Mouse (Mus musculus): ENCODE data around the gene Tmem104. TPM values are rescaled to one million over a fixed set of nuclear protein-coding genes. Genes with fewer than 3 reads are reported as not detected.

Tmem104 gene
- total RNA-seq, 2 experiments from 2014 or later, result 18.1 to 18.2 TPM

DNA sequence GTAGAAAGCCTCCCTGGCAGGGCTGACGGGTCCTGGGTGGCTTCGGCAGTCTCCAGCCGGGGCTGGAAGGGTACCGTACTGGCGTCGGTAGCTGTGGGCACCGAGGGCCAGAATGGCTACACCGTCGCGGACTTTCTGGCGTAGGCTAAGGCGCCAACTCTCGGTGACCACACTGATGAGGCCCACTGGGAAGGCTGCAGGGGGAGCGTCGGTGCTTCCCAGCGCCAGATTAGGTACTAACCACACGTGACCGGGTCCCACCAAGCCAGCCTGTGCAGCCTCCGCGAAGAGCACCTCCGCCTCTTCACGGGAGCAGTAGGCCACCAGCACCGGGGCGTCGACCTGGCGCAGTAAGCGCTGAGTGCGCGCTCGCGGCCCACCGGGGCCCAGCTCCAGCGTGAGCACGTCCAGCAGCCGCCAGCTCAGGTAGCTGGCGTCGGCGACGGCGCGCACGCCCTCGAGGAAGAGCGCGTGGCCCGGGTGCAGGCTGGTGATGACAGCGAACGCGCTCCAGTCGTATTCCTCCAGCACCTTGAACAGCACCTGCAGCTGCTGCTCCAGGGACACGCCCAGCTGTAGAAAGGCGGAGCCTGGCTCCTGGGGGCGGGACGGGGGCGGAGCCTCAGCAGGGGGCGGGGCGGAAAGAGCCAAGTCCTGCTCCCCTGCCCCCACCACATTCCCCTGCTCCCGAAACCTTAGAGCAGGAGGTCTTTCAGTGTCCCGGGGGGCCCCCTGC, 70.7 kb downstream of the Tmem104 start:
- no peak for DNase-seq

DNA sequence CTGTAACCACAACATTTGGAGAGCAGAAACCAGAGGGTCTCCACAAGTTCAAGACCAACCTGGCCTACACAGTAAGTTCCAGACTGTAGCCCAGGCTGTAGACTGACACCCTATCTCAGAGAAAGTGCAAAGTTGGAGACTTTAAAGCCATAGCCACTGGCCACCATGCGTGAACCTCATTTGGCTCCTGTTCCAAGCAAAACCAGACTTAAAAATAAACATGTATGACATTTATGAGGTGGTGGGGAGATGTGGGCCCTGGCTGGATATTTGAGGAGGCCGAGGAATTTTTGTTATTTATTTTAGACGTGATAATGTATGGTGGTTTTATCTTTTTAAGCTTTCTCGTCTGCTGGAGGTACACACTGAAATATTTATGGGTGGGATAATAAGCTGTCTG, 71.8 kb downstream of the Tmem104 start:
- intact Hi-C loops (cut with DNase I), result no loop called here
- DNase-seq, result no peak

More for the DNA sequence above, 70.7 kb downstream of the Tmem104 start:
- intact Hi-C loops (cut with DNase I), result no loop called here

DNA sequence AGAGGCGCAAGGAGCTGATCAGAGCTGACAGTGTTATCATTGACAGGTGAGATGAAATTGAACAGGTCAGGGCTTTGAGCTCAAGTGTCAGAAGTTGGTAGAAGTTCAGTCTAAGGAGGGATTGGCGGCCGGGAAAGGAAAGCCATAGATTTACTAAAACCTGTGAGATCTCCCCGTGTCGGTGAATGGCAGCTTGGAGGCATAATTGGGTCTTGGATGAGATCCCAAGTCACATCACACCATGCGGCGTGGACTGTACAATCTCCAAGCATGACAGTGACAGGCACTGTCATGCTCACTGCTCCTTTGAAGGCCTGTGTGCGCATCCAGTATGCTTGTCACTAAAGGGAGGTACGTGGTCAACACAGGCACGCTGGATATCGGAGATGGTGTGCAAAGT, 75.7 kb downstream of the Tmem104 start:
- intact Hi-C loops (cut with DNase I), result loop anchor here (10.0 kb wide), 1 partner anchor 178 kb away; no protein-coding TSS in a partner anchor
- no peak for DNase-seq

DNA sequence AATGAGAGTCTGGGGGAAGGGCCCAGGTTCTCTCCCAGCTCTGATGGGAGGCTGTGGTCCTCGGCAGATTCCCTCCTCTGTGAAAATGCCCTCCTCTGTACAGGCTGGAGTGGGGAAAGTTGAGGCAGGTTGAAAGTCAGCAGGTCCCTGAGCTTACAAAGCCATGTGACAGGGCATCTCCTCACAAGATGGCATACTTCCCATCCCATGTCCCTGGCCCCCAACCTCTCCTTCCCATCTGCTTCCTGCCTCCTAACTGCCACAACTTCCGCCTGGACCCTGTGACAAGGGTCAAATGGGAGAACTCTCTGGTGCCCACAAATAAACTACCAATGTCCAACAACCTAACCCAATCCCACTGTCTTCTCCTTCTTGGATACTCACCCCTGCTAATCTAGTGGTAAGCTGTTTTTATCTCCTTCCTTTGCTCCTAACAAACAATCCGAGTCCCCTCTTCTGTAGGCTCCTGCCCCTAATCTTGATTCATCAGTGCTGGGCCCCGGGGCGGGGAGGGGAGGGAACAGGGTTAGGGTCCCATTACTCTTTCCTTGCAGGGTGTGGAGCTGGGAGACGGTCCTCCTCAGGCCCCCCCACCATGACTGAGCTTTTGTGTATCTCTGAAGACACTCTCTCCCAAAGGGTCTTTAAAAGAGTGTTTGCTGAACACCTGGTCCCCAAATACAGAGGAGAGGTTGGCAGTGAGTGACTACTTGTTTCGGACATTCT, 77.0 kb downstream of the Tmem104 start:
- intact Hi-C loops (cut with DNase I), result loop anchor here (10.0 kb wide), 1 partner anchor 179 kb away; no protein-coding TSS in a partner anchor

DNA sequence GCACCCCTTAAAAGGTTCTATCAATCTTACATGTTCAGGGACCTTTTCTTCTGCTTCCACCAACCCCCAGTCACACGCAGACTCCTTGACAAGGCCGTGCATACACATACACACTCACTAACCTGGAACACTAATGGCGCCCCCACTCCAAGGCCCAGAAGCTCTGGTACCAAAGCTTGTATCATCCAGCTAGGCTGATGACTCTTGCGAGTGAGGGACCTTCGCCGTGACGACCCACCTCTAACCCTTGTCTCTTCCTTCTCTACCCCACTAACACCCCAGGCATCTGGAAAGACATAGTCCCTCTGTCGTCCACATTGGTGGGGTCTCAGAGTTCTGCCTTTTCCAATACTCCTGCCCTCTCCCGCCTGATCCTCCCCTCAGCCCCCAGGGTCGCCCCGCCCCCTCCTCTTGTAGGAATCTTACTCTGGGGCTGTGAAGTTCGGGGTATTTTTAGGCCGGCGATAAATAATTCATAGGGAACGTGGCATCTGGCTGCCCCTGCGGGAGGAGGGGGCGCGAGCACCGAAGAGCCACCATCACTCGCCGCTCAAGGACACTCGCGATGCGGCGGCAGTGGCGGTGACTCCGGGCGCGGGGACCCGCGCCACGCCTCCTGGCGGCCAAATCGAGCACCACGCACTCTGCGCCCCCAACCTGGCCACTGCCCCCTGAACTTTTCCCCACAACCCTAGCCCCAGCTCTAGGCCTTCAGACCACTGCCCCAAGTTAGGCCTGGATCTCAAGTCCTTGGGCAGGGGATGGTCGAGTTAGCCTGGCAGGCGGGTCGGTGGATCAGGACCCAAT, 77.8 kb downstream of the Tmem104 start:
- DNase-seq, result peak; percentile 63
- intact Hi-C loops (cut with DNase I), result loop anchor here (10.0 kb wide), 1 partner anchor 180 kb away; no protein-coding TSS in a partner anchor

More for the DNA sequence above, 77.0 kb downstream of the Tmem104 start:
- DNase-seq, result no peak

DNA sequence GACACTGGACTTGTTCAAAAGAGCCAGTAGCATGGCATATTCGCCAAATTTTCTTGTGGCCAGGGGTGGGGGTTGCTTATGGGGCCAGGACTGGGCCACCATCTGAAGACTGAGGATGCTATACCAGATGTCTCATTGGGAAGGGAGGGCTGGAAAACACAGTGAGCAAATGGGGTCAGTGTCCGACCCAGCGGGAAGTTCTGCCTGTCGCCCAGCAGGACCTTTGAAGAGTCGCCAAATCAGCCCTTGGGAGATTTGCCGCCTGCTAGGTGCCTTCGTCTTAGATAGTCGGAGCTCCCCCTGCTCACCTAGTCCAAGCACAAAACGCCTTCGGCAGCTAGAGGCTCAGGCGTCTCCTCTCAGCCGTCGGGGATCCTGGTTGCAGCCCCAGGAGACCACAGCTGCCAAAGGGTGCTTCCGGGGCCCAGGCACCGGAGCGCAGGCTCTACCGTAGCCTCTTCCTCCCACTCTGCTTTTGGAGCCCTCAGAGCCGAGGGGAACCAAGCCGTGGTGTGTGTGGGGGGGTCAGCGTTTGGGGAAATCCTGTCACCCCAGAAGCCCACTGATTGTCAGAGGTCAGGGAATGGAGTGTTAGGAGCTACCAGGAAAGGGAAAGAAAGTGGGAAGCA, 78.6 kb downstream of the Tmem104 start:
- intact Hi-C loops (cut with DNase I), result loop anchor here (10.0 kb wide), 1 partner anchor 181 kb away; no protein-coding TSS in a partner anchor
- no peak for DNase-seq

DNA sequence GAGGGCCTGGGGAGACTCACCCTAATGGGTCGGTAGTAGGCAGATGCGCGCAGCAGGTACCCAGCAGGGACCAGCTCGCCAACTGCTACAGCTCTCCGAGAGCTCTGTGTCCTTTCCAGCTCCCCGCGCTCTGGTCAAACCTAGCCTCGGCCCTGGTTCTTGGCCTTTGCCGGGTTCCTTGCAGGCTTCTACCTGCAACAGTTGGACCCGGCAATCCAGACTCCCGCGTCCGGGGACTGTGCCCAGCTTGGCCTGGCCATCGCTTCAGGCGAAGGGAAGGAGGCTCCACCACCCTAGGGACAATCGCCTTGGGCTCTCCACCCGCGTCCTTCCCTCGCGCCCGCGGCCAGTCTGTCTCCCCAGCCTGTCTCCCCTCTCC, 79.1 kb downstream of the Tmem104 start:
- intact Hi-C loops (cut with DNase I), result loop anchor here (10.0 kb wide), 1 partner anchor 182 kb away; no protein-coding TSS in a partner anchor
- DNase-seq, result no peak

DNA sequence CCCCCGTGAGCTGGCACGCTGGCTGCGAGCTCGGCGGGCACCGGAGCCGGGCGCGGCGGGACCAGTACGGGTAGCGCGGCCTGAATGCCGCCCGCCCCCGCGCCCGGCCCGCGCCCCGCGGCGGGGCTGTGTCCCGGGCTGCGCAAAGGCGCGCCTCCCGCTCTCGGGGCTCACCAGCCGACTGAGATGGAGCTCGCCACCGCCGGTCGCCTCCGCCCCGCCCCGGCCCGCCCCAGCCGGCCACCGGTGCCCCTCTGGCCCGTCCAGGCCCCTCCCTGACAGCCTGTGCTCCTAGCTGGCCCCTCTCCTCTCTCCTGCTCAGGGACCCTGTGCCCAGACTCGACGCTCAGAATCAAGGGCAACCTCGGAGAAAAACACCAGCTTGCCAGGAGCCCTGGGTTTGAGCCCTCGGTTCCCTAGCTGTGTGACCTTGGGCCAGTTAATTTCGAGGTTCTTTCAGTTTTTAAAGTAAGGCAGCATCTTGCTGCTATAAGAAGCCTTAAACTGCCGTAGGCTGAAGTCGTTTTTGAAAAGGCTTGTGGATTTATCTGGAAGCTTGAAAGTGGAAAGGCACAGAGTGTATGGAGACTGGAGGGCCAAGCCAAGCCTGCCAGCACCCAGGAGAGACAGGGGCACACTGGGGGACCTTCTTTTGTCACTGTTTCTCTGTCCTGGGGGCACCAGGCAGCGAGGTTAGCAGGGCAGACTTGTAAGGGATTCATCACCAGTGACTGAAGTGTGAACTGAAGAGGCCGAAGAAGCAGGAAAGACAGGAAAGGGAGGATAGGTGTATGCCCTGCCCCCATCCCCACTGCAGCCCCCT, 80.0 kb downstream of the Tmem104 start, which contains the start of gene Grin2c:
Gene Grin2c, minus strand, starts transcription at position 183 of the 823 bp plus-strand sequence.
- DNase-seq, result no peak
- intact Hi-C loops (cut with DNase I), result loop anchor here (10.0 kb wide), 1 partner anchor 182 kb away; no protein-coding TSS in a partner anchor

DNA sequence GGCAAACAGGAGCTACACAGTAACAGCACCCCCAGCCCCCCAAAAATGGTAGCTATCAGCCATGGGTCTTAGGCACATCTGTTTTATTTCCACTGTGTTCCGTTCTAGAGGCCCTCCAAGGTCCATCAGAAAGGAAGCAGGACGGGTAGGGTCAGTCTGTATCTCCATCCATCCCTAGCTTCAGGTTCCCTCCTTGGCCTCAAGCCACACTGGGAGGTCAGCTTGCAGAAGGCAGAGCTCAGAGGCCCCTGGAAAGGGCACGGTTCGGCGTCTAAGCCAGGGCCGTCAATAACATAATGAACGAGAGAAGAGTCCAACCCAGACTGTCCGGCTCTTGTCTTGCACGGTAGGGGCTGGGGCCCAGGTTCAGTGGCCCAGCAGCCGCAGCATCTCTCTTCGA, 80.7 kb downstream of the Tmem104 start:
- intact Hi-C loops (cut with DNase I), result loop anchor here (10.0 kb wide), 1 partner anchor 183 kb away; no protein-coding TSS in a partner anchor

DNA sequence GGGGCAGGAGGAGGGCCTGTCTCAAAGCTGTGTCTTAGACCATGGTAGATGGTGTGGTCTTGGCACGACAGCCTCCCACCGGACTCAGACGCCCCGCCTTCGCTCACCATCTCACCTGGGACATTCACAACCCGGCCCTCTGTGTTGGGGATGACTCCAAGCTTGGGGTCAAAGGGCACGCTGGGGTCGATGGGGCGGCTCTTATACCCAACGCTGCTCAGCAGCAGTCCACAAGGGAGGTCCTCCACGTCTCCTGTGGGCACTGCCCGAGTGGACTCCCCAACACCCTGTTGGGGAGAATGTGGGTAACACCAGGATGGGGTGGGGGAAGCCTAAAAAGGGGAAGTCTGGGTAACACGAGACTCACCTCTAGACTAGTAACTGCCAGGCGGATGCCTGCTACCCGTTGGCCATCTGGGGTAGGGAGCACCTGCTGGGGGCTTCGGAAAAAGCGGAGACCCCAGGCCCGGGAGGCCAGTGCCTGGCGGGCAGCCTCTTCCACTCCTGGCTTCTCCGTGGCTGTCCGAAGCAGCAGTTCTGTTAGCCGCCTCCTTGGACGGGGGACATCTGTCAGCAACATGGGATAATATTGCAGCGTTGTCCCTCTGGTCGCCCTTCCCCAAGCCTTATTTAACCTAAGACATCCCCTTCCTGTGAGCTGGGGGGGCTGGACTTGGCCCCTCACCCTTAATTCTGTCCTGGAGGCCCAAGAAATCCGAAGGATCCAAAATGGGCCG, 82.2 kb downstream of the Tmem104 start:
- intact Hi-C loops (cut with DNase I), result loop anchor here (5.0 to 10.0 kb wide), 2 partner anchors 67 to 185 kb away; no protein-coding TSS in a partner anchor

More for the DNA sequence above, 80.7 kb downstream of the Tmem104 start:
- no peak for DNase-seq

DNA sequence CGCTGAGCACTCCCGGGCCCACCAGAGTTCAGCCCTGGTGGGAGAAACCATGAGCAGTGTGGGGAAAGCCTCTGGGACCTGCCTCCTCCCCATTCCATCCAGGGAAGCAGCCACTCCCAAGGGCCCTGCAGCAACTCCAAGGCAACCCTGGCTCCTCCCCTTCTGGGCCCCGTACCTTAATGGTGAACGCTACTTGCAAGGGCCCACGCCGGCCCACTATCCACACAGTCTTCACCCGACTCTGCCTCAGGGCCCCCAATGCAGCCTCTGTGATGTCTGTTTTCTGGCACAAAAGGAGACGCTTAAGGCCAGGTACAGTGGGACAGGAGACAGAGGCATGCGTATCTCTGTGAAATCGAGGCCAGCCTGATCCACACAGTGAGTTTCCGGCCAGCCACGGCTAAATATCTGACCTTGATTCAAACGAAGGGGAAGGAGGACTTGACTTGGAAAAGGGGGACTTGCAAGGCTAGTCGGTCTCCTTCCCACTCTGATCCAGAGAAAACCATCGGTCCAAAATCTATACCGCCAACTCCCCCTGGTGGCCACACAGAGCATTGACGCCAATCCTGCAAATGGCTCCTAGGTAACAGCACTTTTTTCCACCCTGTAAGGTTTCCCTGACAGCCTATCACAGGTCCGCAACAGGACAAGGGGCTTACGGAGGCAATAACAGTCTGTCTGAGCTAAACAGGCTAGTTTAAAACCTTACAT, 83.0 kb downstream of the Tmem104 start:
- intact Hi-C loops (cut with DNase I), result loop anchor here (5.0 kb wide), 1 partner anchor 68 kb away; no protein-coding TSS in a partner anchor
- DNase-seq, result peak; percentile 83

More for the DNA sequence above, 82.2 kb downstream of the Tmem104 start:
- DNase-seq, result no peak

DNA sequence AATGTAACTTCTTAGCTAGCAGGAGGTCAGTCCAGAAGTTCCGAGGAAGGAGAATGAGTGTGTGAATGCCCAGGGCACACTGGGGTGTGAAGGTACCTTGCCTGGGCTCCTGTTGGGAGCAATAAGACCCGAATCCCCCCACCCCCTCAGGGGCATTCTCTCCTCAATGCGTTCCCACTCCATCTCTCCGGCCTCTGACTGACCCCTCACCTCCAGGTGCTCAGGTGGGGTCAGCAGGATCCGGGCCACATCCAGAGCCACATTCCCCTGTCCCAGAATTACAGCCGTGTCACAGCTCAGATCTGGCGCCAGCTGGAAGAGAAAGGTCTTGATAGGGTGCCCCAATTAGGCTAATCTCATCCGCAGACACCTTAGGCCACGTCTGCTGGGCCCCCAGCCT, 83.8 kb downstream of the Tmem104 start:
- intact Hi-C loops (cut with DNase I), result loop anchor here (5.0 kb wide), 1 partner anchor 69 kb away; no protein-coding TSS in a partner anchor
- no peak for DNase-seq

DNA sequence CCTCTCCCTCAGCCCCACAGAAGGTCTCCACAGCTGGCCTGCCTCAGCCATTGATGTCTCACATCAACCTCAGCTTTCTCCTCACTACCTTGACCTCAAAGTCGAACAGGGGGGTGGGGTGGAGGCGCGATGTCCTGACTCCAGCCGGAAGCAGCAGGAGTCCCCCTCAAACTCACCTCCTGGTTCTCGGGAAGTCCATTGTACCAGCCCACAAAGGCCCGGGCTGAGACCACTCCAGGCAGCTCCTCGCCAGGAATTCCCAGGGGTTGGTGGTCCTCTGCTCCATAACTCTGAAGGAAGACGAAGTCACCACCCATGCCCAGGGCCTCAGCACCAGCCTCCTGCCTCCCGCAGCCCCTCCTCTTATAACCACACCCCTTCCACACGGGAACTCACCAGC, 84.2 kb downstream of the Tmem104 start:
- DNase-seq, result no peak
- intact Hi-C loops (cut with DNase I), result loop anchor here (5.0 kb wide), 1 partner anchor 69 kb away; no protein-coding TSS in a partner anchor

DNA sequence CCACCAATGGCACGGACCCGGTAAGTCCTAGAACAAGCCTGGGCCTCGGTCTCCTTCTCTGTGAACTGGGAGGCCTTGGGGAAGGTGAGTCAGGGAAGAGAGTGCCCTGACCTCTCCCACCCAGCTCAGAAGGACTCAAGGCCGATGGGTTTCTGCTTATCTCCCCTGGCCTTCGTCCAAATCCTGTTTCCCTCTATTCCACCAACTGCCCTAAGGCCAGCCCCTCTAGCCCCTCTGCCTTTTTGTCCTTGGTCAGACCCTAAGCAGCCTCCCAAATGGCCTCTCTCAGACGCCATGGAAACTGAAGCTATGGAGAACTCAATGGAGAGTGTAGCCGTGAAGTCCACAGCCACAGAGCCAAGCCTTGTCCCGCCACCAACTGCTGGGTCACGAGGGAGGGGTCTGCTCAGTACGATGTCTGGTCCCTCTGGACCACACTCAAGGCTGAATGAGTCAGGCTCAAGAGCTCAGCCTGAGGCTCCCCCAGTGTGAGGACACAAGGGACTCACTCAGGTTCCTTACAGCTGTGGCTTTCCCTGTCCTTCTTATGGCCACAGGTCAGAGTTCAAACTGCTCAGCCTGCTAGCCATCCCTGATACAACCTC, 85.7 kb downstream of the Tmem104 start:
- intact Hi-C loops (cut with DNase I), result loop anchor here (5.0 kb wide), 1 partner anchor 71 kb away; no protein-coding TSS in a partner anchor
- DNase-seq, result no peak

DNA sequence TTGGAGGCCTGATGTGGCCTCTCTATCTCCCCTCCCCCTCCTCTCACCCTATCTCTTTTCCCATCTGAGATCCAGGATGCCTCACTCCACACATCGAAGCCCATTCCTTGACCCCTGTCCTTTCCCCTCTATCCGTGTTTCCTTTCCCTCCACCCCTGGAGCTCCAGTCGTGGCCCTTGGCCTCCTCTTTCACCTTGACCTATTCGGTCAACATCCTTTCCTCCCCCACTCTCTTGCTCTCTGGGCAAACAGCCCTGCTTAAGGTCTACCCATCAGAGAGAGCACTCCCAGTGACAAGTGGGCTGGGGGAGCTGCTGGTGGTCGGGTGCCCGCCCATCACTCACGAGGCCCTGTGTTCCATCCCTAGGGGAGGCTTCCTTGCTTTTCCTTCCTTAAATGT, 86.4 kb downstream of the Tmem104 start:
- no peak for DNase-seq
- intact Hi-C loops (cut with DNase I), result loop anchor here (5.0 kb wide), 1 partner anchor 71 kb away; no protein-coding TSS in a partner anchor

DNA sequence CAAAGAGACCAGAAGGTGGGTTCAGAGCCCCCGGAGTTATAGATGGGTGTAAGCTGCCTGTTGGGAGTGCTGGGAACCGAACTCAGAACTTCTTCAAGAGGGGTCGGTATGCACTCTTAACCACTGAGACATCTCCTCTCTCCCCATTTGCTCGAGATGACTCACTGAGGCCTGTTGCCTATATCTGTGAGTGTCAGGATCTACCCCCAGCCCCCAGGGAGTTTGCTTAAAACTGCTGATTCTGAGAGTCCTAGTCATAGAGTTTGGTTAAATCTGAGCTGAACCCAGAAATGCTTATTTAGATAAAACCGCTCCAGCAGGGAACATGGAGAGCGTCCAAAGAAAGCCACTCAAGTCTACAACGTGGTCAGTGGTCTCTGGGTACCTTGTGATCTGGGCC, 86.9 kb downstream of the Tmem104 start:
- intact Hi-C loops (cut with DNase I), result loop anchor here (5.0 kb wide), 1 partner anchor 72 kb away; no protein-coding TSS in a partner anchor
- DNase-seq, result no peak

DNA sequence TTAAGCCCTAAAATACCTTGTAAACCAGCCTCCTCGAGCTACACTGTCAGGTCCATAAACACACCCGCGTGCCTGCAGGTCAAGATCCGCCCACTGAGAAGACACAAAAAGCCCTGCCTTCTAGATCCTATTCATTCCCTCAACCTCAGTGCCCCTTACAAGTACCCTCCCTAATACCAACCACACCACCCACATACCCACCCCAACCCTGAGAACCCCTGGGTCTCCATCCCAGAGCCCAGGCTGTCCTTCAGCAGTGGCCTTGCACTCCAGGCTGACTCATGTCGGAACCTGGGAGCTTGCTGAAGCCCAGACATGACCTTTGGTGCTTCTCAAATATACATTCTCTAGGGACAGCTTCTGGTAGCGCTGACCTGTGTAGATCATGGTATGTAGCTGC, 87.5 kb downstream of the Tmem104 start:
- DNase-seq, result no peak
- intact Hi-C loops (cut with DNase I), result loop anchor here (5.0 kb wide), 1 partner anchor 72 kb away; no protein-coding TSS in a partner anchor

Data from left cerebral cortex, postnatal 4 days (tissue).